Mouse (Mus musculus): ENCODE data around the gene Tnip3.
A peak's percentile ranks its signal among the peaks of the same experiment; 100 is the strongest.

Gene Tnip3

DNA sequence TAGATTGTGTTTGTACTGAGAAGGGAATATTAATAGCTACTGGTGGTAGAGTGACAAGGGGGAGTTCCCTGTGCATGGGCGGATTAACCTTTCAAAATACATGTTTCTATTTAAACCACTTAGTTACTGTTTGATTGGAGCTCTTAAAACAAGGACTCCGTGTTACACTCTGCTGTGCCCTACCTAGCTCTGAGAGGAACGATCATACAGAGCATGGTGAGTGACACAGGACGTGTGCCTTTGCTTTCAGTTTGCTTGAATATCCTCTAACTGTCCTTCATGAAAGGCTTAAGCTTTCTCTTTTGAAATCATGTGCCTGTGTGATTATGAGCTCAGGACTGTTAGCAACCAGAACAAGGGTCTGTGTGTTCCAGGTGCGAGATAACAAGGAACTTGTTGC is at the start of gene Tnip3:
Gene Tnip3, plus strand, starts transcription at position 122 of the 400 bp plus-strand sequence.
- no peak for DNase-seq (ENCODE audit: low spot score in 2 of 2)

DNA sequence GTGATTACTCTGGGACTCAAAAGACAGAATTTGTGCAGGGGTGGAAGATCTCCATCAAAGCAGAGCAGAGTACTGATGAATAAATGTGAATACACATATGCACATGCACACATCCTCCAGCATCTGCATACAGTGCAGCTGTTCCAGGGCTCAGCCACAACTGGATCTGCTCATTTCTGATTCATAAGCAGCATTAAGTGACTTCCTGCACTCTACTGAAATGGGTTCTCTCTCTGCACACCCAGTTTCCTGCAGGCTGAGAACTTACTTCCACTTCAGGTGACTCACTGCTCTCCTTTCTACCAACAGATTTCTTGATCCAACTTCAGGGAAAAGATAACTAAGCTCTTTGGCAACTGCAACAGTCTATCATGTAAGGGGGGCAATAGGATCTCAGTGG is 26.3 kb upstream of the Tnip3 start:
- no peak for DNase-seq (ENCODE audit: low spot score in 2 of 2)

DNA sequence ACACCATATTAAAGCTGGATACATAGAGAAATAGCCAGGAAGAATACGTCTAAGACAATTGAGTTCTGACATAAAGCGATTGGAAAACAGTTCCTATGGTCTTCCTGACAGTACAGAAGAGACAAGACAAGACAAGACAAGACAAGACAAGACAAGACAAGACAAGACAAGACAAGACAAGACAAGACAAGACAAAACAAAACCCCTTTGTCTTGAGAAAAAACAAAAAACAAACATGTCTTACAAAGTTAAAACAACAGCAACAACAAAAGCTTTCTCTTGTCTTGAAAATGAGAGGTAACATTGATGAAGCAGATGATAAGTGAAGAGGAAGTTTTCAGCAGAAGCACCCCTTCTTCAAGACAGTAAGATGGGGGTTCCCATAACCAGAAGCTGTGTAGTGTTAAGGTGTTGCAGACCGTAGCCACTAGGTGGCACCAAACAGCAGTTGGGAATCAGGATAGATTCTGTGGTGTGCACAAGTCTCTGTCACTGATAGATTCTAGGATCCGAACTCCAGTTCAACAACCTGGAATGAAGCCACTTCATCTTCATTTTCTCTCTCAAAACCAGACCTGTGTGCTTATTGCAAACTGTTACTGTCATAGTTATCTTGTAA is 15.0 kb upstream of the Tnip3 start:
- peak; percentile 21 to 67 for DNase-seq (ENCODE audit: low spot score in 2 of 2)

DNA sequence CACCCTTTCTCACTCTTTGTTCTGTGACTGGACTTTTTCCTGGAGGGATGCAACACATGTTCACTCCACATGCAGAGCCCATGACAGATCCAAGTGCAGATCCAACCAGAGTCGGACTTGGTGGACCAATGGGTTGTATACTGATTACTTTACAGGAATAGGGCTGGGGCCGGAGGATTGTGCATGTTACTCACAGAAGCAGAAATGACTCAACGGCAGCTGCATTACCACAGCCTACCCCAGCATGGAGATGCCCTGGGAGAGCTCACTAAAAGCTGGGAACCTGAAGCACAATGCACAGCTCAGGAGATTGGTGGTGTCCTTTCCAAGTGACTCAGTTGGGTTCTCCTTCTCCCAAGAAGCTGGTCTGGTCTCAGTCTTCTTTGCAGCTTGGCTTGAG is 11.3 kb upstream of the Tnip3 start:
- no peak for DNase-seq (ENCODE audit: low spot score in 2 of 2)

- no peak for DNase-seq (ENCODE audit: low spot score in 2 of 2)
These were observed 8.4 kb upstream of the Tnip3 start for GRCm38 (mm10) chr6:65516759-65517158.

- DNase-seq (ENCODE audit: low spot score in 2 of 2) = no peak
These were observed 4.3 kb upstream of the Tnip3 start for GRCm38 (mm10) chr6:65520821-65521220.

DNA sequence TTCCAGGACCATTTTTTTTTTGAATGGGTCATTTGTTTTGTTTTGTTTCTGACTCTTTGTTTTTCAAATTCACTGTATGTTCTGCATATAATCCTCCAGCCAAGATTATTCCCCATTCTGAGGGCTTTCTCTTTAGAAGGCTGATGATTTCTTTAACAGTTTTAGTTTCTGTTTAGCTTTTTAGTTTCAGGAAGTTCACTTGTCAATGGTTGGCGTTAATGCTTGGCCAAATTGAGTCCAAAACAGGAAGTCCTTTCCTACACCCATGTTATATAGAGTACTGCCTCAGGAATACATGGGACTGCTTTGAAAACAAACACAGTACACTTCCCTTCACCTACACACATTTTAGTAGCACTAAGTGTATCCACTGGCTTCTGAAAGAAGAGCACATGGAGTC is 2.8 kb downstream of the Tnip3 start:
- DNase-seq (ENCODE audit: low spot score in 2 of 2) = no peak

GRCm38 (mm10) chr6:65531232-65531848 is 6.2 kb downstream of the Tnip3 start:
- no peak for DNase-seq (ENCODE audit: low spot score in 2 of 2)

DNA sequence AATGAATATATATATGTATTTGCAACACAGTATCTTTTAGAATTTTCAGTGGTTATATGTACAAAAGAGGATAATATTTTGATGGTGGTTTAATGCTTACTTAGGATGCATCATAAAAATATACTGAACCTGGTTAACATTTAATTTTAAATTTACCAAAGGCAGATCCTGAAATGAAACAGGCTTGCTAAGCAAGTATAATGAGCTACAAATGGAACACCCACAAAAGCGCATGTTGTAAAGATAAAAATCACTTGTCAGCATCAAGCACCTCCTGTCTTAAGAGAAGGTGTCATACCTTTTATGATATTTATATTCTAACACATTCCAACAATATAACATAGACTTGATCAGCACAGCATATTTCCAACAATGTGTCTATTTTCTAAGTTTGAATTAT is 8.6 kb downstream of the Tnip3 start:
- no peak for DNase-seq (ENCODE audit: low spot score in 2 of 2)

DNA sequence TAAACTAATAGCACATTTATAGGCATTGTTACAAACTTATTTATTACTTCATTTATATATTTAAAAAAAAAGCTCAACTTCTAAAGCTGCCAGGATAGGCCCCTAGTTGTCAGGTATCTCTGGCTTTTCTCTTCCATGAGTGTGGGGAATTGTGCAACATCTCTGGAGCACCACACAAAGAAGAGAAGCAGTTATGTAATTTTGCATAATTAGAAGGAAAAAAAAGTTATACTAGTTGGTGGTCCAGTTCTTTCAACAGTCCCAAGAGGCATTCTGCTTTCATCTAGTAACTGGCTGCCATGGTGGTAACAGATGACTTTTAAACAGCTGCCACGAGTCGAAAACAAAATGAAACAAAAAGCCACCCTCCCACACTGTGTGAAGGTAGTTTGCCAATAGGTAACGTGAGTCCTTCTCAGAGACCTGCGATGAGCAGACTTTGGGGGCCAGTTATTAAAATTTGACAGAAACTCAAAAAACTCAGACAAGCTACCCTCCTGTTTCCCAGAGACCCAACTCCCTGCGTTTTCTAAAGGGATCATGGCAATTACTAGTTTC is 12.3 kb downstream of the Tnip3 start:
- DNase-seq (ENCODE audit: low spot score in 2 of 2) = no peak

DNA sequence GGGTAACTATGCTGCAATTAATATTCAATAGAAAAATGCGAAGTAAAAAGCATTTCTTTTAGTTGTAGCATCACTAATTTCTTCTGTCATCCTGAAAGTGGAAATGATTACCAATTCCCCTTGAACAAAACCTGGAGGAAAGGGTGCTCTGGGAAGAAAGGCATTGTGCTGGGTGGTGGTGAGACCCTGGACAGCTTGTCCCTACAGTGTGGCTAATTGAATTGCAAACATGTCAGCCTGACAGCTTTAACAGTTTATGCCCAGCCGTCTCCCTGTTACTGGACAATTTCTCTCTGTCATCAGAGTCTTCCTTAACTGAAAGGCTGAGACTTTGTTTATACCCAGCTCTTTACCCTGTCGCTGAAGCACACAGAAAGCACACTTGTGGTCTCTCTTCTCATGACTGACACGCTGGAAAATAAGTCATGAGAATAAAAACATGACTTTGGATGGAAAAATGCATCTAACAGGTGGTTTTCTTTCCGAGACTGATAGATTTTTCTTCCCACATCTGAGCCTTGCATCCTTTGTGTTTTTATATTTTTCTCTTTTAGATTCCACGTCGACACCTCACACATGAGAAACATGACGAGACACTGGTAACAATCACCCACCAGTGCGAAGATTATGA is 13.0 kb downstream of the Tnip3 start:
- no peak for DNase-seq (ENCODE audit: low spot score in 2 of 2)

DNA sequence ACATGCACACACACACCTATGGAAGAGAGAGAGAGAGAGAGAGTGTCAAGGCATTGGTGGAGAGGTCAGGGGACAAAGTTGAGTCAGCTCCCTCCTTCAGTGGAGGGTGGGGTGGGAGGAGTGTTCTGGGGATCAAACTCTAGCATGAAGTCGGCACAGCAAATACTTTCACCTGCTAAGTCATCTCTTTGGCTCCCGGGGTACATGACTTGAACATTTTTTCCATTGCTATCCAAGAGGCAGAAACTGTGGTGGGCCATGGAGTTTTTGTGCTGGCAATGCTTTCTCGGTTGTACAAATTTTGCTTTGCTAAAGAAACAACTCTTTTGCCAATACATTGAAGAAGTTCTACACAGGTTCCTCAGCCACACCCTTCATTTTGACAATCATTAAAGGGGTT is 13.8 kb downstream of the Tnip3 start:
- no peak for DNase-seq (ENCODE audit: low spot score in 2 of 2)

DNA sequence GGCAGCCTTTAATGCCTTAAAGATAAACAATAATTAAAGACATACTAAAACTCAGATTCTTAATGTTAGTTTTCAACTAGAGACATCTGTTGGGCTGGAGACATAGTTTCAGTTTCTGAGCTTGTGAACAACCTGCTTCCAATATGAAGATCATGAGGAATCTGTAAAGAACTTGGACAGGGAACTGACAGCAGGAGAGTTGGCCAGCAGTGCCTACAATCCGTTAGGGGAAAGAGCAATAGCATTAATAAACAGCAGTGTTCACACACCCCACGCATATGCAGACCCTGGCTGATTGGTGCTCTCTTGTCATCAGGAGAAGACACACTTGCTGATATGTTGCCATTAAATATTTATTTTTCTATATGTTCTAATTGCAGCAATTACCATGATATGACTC is 15.0 kb downstream of the Tnip3 start:
- no peak for DNase-seq (ENCODE audit: low spot score in 2 of 2)

GRCm38 (mm10) chr6:65541094-65541493 is 16.0 kb downstream of the Tnip3 start:
- DNase-seq (ENCODE audit: low spot score in 2 of 2) = no peak

DNA sequence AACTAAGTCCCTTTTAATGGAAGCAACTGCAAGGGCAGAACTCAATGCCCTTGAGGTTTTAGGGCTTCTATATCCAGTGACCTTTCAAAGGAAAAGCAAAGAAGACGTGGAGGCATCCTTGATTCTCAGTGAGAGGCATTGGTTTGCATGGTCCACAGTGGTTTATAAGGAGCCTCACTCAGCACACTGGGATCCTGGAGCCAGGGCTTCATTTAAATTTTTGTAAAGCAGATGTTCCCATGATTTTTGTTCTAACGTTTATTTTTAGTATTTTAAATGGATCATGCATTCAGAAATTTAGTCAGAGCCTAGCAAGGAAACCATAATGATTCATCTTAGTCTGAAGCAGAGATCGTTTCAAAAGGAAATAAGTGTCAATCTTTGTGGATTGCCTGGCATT is 17.3 kb downstream of the Tnip3 start:
- DNase-seq (ENCODE audit: low spot score in 2 of 2) = no peak

GRCm38 (mm10) chr6:65542913-65543312 is 17.8 kb downstream of the Tnip3 start:
- DNase-seq (ENCODE audit: low spot score in 2 of 2) = no peak

DNA sequence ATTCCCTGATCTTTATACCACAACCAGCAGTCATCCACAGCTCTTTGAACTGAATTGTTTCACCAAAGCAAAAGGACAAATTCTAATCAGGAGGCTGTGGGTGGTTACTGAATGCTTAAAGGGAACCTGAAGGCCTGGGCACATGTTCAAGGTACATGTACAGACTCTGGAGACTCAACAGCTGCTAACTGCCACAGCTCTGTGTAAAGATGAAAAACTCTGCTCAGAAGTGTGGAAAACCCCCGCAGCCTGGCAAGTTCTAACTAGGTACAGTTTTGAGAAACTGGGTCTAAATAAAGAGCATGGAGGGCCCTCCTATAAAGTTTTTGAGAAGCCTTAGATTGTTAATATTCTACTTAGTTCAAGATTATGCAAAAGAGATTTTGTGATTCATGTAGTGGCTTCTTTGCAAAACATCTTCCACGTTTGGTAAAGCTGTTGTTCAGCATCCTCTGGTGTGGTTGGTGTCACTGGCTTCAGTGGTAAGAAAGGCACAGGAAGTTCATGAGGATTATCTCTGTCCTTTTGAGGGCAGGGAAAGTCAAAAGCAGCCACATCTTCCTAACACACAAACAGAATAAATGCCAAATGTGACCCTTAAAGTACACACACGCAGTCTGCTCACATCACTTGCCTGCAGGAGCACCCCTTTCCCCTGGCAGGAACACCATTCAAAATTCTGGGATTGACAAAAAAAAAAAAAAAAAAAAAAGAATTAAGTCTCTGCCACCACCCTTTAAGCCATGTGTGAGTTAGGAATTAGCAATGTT is 39.0 kb downstream of the Tnip3 start:
- no peak for DNase-seq (ENCODE audit: low spot score in 2 of 2)

GRCm38 (mm10) chr6:65564657-65565039 is 39.5 kb downstream of the Tnip3 start:
- no peak for DNase-seq (ENCODE audit: low spot score in 2 of 2)

DNA sequence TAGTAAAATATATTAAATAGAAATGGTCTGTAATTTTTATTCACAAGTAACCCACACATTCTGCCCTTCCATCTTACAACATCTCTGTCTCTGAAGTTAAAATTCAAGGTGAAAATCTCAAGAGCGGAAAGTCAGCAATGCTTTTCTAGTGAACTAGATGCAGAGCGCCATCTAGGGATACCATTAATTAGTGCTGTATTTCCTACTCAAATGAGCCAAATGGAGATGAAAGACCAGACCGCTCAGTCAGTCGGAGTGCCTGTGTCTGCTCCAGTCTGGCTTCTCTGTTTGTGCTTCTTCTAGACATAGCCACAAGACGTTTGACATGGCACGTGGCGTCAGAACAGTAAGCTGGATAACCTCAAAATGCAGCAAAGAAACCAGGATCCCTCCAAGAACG is 44.6 kb downstream of the Tnip3 start:
- peak in 1 of 2 experiments; percentile 43 for DNase-seq (ENCODE audit: low spot score in 2 of 2)

DNA sequence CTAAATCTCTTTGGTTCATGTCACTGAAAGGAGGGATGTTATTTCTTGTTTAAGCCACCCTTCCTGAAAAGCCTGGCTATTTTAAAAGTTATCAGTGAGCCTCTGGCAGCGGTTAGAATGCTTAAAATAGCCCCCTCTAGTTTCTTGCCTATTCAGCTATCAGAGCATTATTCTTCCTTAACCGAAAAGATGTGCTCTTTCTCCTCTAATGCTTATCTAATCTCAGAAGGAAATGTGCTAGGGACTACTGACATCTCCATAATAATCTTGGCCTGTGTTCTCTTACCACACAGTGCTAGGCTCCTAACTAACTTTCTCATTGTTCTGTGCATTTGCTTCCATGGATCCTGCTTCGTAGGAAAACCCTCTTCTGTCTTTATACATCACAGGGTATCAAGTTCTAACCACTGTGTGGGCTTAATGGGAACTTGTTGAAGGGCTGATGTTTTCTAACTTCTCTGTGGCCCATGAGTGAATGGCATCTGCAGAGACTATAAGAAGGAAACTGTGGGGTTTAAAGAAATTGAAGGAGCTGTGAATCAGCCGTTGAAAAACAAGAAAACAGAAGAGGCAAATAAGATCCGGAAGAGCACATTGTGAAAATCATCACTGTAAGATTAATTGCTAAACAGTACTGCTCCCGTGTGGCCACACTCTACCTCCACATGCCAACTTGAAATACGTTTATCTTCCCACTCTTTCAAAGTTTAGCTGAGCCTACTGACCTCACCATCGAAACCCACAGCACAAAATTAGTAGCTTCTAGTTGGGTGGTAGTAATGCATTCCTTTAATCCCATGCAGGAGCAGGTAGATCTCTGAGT is 53.2 kb downstream of the Tnip3 start:
- no peak for DNase-seq (ENCODE audit: low spot score in 2 of 2)

- DNase-seq (ENCODE audit: low spot score in 2 of 2) = no peak
These were observed 57.9 kb downstream of the Tnip3 start for GRCm38 (mm10) chr6:65583029-65583428.

All from spleen, postnatal 10 days (tissue).